Mouse (Mus musculus): ENCODE results near the gene Nin. TPM values are rescaled to one million over a fixed set of nuclear protein-coding genes. Genes with fewer than 3 reads are reported as not detected.

The Nin gene
- polyA plus RNA-seq, 1 experiment, result 8.0 TPM

DNA sequence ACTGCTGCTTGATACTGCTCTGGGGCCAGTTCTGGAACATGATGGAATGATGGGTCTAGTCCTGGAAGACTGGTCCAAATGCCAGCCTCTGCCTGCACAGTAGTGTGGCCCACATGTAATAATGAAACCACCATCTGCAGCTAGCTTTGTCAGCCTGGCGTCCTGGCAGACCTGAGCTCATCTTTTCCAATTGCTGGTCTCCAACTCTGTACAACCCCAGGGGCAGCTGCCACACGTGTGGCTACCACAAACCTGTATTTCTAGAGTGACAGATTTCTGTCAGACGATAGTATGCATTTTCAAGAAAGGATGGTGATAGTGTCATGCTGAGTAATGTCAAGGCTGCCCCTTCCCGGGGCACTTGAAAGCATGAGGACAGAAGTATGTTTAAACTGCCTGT lies 25.2 kb downstream of the Nin start:
- Histone ChIP-seq H3K79me2 (ENCODE audit: control insufficient read depth, insufficient read depth) (peaks cover 26% of the 10 kb centered on the region), H3K27me3 (ENCODE audit: control insufficient read depth, insufficient read depth, insufficient read length) (no peaks in the 10 kb centered on the region), H3K36me3 (ENCODE audit: control insufficient read depth, insufficient read depth) (peaks cover 7% of the 10 kb centered on the region), H3K79me3 (ENCODE audit: low read depth) (peaks cover 4% of the 10 kb centered on the region), H3ac (ENCODE audit: control insufficient read depth, insufficient read length, low read depth) (no peak overlapping the region), H3K4me3 (ENCODE audit: insufficient read depth, poor library complexity, severe bottlenecking) (no peak overlapping the region)
- TF ChIP-seq MAX (IDR thresholded peaks at IDR 0.05) (no peak), MYOG (IDR thresholded peaks at IDR 0.05; ENCODE audit: control insufficient read depth, extremely low read depth, insufficient read length) (no peak), CEBPB (IDR thresholded peaks at IDR 0.05; ENCODE audit: low read depth) (no peak), MYOD1 (IDR thresholded peaks at IDR 0.05; ENCODE audit: control insufficient read depth, insufficient read length, low read depth) (no peak), USF1 (IDR thresholded peaks at IDR 0.05; ENCODE audit: low read depth) (no peak), CTCF (IDR thresholded peaks at IDR 0.05; ENCODE audit: control insufficient read depth, insufficient read depth, insufficient read length) (no peak), FOSL1 (IDR thresholded peaks at IDR 0.05; ENCODE audit: insufficient read depth, low read length, poor library complexity, severe bottlenecking) (no peak)

DNA sequence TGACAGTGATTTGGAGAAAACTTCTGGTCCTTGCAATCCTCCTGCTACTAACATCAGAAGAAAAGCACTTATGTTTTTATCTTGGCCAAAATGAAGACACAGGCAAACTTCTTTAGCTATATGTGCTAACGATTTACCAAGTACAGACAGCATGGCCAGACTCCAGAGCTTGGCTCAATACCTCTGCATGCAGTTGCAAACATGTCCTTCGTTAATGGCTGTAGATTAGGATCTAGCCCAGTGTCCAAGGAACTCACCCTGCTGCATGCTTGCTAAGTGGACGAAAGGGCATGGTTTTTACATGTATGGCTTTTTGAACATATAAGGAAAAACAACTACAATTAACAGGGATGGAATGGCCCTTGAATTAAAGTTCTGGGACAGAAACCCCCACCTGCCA lies 28.2 kb downstream of the Nin start:
- no peaks in the 10 kb centered on the region for H3K27me3 ChIP-seq (ENCODE audit: control insufficient read depth, insufficient read depth, insufficient read length)
- no peaks in the 10 kb centered on the region for H3K79me3 ChIP-seq (ENCODE audit: low read depth)
- H3K79me2 ChIP-seq (ENCODE audit: control insufficient read depth, insufficient read depth), result no peaks in the 10 kb centered on the region
- H3K4me3 ChIP-seq (ENCODE audit: insufficient read depth, poor library complexity, severe bottlenecking), result no peak overlapping the region
- peaks cover 3% of the 10 kb centered on the region for H3K36me3 ChIP-seq (ENCODE audit: control insufficient read depth, insufficient read depth)
- no peak overlapping the region for H3ac ChIP-seq (ENCODE audit: control insufficient read depth, insufficient read length, low read depth)
- no peak for TF ChIP-seq USF1 (IDR thresholded peaks at IDR 0.05; ENCODE audit: low read depth)
- no peak for TF ChIP-seq FOSL1 (IDR thresholded peaks at IDR 0.05; ENCODE audit: insufficient read depth, low read length, poor library complexity, severe bottlenecking)
- TF ChIP-seq CTCF (IDR thresholded peaks at IDR 0.05; ENCODE audit: control insufficient read depth, insufficient read depth, insufficient read length), result no peak
- TF ChIP-seq MAX (IDR thresholded peaks at IDR 0.05), result no peak
- TF ChIP-seq MYOG (IDR thresholded peaks at IDR 0.05; ENCODE audit: control insufficient read depth, extremely low read depth, insufficient read length), result no peak
- TF ChIP-seq CEBPB (IDR thresholded peaks at IDR 0.05; ENCODE audit: low read depth), result no peak
- TF ChIP-seq MYOD1 (IDR thresholded peaks at IDR 0.05; ENCODE audit: control insufficient read depth, insufficient read length, low read depth), result no peak

DNA sequence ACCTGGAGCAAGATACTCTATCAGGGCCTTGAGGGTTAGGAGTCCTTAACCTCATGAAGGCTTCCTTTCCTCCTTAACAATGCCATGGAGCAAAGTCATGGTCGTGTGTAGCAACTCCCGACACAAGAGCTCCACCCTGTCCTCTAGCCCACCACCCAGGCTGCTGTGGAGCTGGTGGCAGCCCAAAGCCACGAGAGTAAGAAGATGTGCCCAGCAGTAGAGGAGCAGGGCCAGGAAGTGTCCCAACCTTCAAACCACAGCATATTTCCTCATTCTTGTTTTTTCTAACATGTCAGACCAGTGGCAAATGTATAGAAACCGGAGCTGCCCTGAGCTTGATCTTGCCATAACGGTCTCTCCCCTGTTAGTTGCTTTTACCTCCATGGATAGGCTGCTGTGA lies 29.3 kb downstream of the Nin start:
- H3K4me3 ChIP-seq (ENCODE audit: insufficient read depth, poor library complexity, severe bottlenecking), result no peak overlapping the region
- H3K79me2 ChIP-seq (ENCODE audit: control insufficient read depth, insufficient read depth), result no peaks in the 10 kb centered on the region
- H3K36me3 ChIP-seq (ENCODE audit: control insufficient read depth, insufficient read depth), result peaks cover 3% of the 10 kb centered on the region
- H3ac ChIP-seq (ENCODE audit: control insufficient read depth, insufficient read length, low read depth), result no peak overlapping the region
- H3K27me3 ChIP-seq (ENCODE audit: control insufficient read depth, insufficient read depth, insufficient read length), result no peaks in the 10 kb centered on the region
- no peak for TF ChIP-seq MAX (IDR thresholded peaks at IDR 0.05)
- no peak for TF ChIP-seq USF1 (IDR thresholded peaks at IDR 0.05; ENCODE audit: low read depth)
- no peak for TF ChIP-seq CEBPB (IDR thresholded peaks at IDR 0.05; ENCODE audit: low read depth)
- TF ChIP-seq FOSL1 (IDR thresholded peaks at IDR 0.05; ENCODE audit: insufficient read depth, low read length, poor library complexity, severe bottlenecking), result no peak
- no peak for TF ChIP-seq MYOG (IDR thresholded peaks at IDR 0.05; ENCODE audit: control insufficient read depth, extremely low read depth, insufficient read length)
- TF ChIP-seq MYOD1 (IDR thresholded peaks at IDR 0.05; ENCODE audit: control insufficient read depth, insufficient read length, low read depth), result no peak
- TF ChIP-seq CTCF (IDR thresholded peaks at IDR 0.05; ENCODE audit: control insufficient read depth, insufficient read depth, insufficient read length), result no peak
- no peaks in the 10 kb centered on the region for H3K79me3 ChIP-seq (ENCODE audit: low read depth)

DNA sequence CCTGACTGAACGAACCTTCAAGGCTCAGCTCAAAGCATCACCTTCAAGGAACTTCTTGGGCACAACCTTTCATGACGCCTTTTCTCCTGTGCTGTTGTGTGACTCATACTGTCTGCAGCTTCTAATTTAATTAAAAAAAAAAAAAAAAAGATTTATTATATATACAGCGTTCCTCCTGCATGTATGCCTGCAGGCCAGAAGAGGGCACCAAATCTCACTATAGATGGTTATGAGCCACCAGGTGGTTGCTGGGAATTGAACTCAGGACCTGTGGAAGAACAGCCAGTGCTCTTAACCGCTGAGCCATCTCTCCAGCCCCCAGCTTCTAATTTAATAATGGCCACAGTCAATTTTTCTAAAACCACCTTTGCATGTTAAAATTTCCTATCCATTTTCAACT lies 29.8 kb downstream of the Nin start:
- H3K79me2 ChIP-seq (ENCODE audit: control insufficient read depth, insufficient read depth), result no peaks in the 10 kb centered on the region
- peaks cover 3% of the 10 kb centered on the region for H3K36me3 ChIP-seq (ENCODE audit: control insufficient read depth, insufficient read depth)
- H3K4me3 ChIP-seq (ENCODE audit: insufficient read depth, poor library complexity, severe bottlenecking), result no peak overlapping the region
- no peak overlapping the region for H3ac ChIP-seq (ENCODE audit: control insufficient read depth, insufficient read length, low read depth)
- H3K79me3 ChIP-seq (ENCODE audit: low read depth), result no peaks in the 10 kb centered on the region
- no peaks in the 10 kb centered on the region for H3K27me3 ChIP-seq (ENCODE audit: control insufficient read depth, insufficient read depth, insufficient read length)
- TF ChIP-seq CTCF (IDR thresholded peaks at IDR 0.05; ENCODE audit: control insufficient read depth, insufficient read depth, insufficient read length) (no peak), MYOD1 (IDR thresholded peaks at IDR 0.05; ENCODE audit: control insufficient read depth, insufficient read length, low read depth) (no peak), MAX (IDR thresholded peaks at IDR 0.05) (no peak), USF1 (IDR thresholded peaks at IDR 0.05; ENCODE audit: low read depth) (no peak), FOSL1 (IDR thresholded peaks at IDR 0.05; ENCODE audit: insufficient read depth, low read length, poor library complexity, severe bottlenecking) (no peak), CEBPB (IDR thresholded peaks at IDR 0.05; ENCODE audit: low read depth) (no peak), MYOG (IDR thresholded peaks at IDR 0.05; ENCODE audit: control insufficient read depth, extremely low read depth, insufficient read length) (no peak)

DNA sequence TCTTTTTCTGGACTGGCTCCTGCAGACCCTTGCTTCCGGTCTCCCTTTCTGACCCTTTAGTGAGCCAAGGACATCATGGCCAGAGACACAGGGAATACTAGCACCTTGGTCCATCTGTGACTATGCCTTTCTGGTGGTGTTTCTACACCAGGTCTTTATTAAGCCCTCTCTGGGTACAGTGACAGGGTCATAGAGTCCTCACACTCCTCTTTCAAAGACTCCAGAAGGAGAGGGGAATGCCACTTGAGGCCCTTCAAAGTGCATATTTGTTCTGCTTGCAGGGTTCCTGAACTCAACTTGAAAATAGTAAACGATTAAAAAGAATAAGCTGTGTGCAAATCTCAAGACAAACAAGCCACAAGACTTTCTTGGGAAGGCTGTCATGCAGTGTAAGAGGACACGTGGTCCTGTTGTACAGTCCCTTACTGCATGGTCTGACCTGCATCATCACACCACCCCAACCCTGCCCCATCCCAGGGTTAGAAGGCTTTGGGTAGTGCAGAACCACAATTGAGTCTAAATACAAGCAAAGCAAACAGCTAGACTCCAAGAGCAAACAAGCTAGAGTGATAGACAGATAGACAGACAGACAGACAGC lies 30.5 kb downstream of the Nin start:
- no peaks in the 10 kb centered on the region for H3K79me2 ChIP-seq (ENCODE audit: control insufficient read depth, insufficient read depth)
- TF ChIP-seq CTCF (IDR thresholded peaks at IDR 0.05; ENCODE audit: control insufficient read depth, insufficient read depth, insufficient read length) (no peak), CEBPB (IDR thresholded peaks at IDR 0.05; ENCODE audit: low read depth) (no peak), MAX (IDR thresholded peaks at IDR 0.05) (no peak), USF1 (IDR thresholded peaks at IDR 0.05; ENCODE audit: low read depth) (no peak), MYOG (IDR thresholded peaks at IDR 0.05; ENCODE audit: control insufficient read depth, extremely low read depth, insufficient read length) (no peak), MYOD1 (IDR thresholded peaks at IDR 0.05; ENCODE audit: control insufficient read depth, insufficient read length, low read depth) (no peak), FOSL1 (IDR thresholded peaks at IDR 0.05; ENCODE audit: insufficient read depth, low read length, poor library complexity, severe bottlenecking) (no peak)
- H3K27me3 ChIP-seq (ENCODE audit: control insufficient read depth, insufficient read depth, insufficient read length), result no peaks in the 10 kb centered on the region
- no peaks in the 10 kb centered on the region for H3K79me3 ChIP-seq (ENCODE audit: low read depth)
- H3K4me3 ChIP-seq (ENCODE audit: insufficient read depth, poor library complexity, severe bottlenecking), result no peak overlapping the region
- H3ac ChIP-seq (ENCODE audit: control insufficient read depth, insufficient read length, low read depth), result no peak overlapping the region
- peaks cover 3% of the 10 kb centered on the region for H3K36me3 ChIP-seq (ENCODE audit: control insufficient read depth, insufficient read depth)
